Mouse (Mus musculus): ENCODE data around the gene Acnat2.
"Not testable (repeated sequence)": the region's sequence is repeated elsewhere in the genome, so short reads cannot be mapped to it uniquely, and the experiment has no call there.

The Acnat2 gene

GRCm38 (mm10) chr4:49407957-49408356 lies at the start of gene Acnat2:
Gene Acnat2 (minus strand): TSS chr4:49408151.
- DNase-seq (ENCODE audit: low spot score) = not testable (repeated sequence)

DNA sequence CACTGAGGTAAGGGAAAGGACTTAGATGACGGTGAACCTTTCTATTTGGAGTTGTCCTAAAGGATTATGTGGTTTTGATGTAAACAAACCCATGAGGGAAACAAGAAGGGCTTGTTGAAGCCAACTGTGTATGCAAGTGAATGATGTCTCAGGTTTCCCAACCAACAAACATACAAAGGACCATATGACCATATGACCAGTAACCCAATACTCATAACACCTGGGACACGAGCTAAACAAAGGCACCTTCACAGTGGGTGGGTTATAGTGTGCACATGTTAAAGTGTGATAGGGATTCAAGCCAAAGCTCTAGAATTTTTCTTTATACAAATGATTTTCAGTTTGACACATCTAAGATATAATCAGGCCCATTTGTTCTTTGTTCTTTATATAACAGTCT lies 48.2 kb upstream of the Acnat2 start:
- DNase-seq (ENCODE audit: low spot score) = no peak

DNA sequence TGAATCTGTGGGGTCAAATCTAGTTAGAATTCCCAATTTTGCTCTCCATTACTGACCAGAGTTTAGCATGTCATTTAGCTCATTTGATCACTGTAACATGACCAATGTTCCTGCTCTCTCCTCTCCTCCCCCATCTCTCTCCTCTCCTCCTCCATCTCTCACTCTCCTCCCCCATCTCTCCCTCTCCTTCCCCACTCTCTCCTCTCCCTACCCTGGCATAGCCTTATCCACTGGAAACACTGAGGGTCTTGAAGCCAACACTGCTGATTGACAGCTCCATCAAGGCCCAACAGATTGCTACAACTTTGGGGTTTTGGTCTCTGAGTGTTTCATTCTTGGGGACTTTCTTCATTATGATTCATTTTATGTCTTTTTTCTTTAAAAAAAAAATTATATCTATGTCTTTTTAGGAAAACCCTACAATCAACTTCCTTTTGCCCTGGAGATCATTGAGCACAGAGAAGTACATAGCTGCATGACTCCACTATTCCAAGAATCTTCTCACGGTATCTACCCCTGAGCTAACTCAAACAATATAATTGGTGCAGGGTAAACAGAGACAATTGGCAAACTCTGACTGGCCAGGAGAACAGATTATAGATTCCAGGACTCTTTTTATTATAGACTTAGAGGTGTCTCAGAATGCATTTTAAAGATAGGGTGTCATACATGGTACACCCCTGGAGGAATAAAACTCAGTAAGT lies 44.0 kb upstream of the Acnat2 start:
- DNase-seq (ENCODE audit: low spot score) = no peak

DNA sequence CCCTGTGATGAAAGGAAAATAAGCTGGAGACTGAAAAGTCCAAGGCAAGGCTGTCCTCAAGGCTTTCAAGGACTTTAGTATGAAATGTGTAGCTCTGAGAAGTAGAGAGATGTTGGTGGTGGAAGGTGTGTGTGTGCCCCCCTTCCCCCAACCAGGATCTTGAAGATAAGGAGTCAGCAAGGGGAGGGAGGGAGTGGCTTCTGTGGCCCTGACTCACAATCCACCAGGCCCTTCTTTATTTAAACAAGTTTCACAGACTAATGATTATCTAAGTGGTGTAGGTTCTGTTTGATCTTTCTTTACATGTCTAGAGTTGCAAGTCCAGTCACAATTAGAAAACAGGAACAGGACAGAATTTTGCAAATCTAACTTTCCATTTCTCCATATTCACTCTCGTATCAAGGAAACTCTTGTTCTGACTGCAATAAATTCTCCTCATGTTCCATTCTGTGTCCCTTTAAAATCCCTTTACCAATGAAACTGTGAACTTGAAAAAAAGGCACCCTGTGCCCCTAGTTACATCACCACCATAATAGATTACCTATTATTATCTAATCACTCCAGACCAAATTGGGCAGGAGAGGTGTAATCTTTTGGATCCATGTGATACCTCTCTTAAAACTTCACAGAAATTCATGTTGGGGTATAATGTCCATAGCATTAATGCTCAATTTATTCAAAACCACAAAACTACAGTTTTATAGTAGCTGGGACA lies 43.3 kb upstream of the Acnat2 start:
- DNase-seq (ENCODE audit: low spot score) = peak; percentile 28

DNA sequence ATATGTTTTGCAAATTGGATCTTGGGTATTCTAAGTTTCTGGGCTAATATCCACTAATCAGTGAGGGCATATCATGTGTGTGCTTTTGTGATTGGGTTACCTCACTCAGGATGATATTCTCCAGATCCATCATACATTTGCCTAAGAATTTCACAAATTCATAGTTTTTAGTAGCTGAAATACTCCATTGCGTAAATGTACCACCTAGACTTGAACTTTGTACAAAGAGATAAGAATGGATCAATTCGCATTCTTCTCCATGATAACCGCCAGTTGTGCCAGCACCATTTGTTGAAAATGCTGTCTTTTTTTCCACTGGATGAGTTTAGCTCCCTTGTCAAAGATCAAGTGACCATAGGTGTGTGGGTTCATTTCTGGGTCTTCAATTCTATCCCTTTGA lies 29.0 kb upstream of the Acnat2 start:
- not testable (repeated sequence) for DNase-seq (ENCODE audit: low spot score)

- DNase-seq (ENCODE audit: low spot score) = not testable (repeated sequence)
Observed at GRCm38 (mm10) chr4:49410151-49410550, 2.2 kb upstream of the Acnat2 start.

DNA sequence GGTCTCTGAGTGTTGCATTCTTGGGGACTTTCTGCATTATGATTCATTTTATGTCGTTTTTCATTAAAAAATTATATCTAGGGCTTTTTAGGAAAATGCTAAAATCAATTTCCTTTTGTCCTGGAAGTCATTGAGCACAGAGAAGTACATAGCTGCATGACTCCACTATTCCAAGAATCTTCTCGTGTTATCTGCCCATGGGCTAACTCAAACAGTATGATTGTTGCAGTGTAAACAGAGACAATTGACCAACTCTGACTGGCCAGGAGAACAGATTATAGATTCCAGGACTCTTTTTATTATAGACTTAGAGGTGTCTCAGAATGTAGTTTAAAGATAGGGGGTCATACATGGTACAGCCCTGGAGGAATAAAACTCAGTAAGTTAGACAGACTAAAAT lies 21.1 kb downstream of the Acnat2 start:
- no peak for DNase-seq (ENCODE audit: low spot score)

- DNase-seq (ENCODE audit: low spot score) = not testable (repeated sequence)
Observed at GRCm38 (mm10) chr4:49383576-49384318, 24.2 kb downstream of the Acnat2 start.

GRCm38 (mm10) chr4:49368046-49368445 lies 39.9 kb downstream of the Acnat2 start:
- DNase-seq (ENCODE audit: low spot score) = not testable (repeated sequence)

DNA sequence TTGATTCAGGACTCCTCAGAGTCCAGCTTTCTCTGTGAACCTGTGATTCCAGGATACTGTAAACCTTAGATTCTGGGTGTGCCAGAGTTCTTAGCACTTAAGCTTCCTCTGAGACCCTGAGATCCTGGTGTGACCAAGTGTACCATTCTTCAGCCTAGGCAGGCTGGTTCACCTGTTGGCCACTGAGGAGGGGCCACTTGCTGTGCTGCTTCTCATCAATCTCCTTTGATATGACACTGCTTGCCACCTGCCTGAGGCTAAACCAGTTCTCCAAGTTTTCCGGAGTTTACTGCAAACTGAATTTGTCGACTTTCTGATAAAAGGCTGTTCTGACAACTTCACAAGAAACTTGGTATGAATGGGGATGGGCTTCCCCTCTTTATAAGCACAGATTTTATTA lies 50.9 kb downstream of the Acnat2 start:
- DNase-seq (ENCODE audit: low spot score) = no peak

DNA sequence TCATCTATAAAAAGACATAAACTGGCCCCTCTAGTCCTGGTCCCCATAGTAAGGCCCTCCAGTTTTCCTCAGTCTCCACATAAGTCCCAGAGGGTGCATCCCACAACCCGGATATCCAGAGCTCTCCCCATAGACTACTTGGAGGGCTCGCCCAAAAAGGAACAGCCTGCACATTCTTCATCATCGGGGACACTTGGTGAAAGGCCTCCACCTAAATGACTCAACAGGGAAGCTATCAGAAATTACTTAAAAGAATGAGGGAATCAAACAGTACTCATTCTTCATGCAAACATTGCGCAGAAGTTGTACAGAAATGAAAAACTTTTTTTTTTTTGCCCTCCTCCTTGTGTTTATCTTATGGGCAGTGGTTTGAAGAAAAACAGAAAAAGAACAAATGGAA lies 57.5 kb downstream of the Acnat2 start:
- no peak for DNase-seq (ENCODE audit: low spot score)

DNA sequence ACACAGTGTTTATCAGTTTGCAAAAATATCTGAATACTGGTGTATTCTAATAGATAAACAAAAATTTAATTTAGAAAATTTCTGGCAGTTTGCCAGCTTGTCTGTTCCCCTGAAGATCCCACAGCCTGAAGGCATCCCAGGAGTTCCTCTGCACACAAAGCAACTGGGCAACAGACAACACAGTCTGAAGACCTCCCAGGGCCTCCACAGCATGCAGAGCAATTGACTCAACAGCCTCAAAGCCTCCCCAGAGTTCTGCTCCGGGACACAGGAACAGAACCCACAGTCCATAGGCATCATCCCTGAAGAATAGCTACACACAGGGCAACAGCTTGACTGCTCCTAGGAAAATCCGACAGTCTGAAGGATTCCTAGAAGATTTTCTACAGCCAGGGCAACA lies 59.3 kb downstream of the Acnat2 start:
- DNase-seq (ENCODE audit: low spot score) = no peak

DNA sequence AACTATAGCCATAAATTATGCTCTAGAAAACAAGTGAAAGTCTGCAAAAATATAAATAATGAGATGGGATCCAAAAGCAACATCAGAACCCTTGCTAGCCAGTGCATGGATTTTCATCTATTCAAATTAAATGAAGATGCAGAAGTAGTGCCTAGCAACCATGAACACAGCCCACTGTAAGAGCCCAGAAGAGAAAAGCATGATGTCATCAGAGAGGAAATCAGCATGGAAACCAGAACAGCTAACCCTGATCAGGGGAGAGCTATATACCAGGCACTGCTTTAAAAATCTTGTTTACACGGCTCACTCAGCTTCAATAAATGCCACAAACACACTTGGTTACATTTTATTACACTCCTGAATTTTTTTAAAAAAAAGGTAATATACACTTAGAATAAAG lies 60.0 kb downstream of the Acnat2 start:
- not testable (repeated sequence) for DNase-seq (ENCODE audit: low spot score)

DNA sequence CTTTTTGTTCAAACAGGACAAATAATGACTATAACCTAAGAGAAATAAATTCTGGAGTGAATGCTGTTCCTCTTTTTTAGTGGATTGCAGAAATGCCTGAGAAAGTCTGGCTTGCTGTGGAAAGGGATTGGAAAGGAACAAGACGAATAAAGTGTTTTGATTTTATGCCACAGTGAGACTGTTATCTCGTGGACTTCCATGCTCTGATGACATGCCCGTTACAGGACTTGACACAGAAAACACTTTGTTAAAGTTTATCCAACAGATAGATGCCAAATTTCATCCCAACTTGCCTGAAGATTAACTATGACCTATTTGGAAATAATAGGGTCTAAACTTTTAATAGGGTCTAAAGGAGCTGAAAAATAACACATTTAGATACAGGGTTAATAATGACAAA lies 67.9 kb downstream of the Acnat2 start:
- not testable (repeated sequence) for DNase-seq (ENCODE audit: low spot score)

DNA sequence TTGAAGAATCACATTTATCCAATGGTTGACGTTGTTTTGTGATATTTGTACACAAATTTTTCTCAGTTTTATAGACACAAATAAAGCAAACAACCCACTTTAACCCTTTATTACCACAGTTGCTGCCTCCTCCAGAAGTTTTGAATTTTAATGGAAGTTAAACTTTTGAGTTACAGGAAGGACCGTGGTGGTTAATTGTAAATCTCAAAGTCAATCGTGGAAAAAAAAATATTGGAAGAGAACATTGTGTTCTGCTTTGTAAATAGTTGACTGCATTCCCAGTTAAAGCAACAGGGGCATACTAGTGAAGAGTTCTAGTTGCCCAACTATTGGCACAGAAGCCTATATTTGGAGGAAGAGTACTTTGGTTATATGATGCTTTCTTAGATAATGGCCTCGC lies 70.0 kb downstream of the Acnat2 start:
- DNase-seq (ENCODE audit: low spot score) = not testable (repeated sequence)

Measured in c-Kit-positive CD71-positive TER-119-positive erythroid progenitor cells, embryonic 14.5 days (primary cell).